Mouse (Mus musculus) heart, adult 2 months (tissue): ENCODE data around the gene 9430038I01Rik.

Experiments
- CTCF ChIP-seq: fragments of 200-600 bp; IDR thresholded peaks from 2 replicates; pipeline ENCODE4 v1.8.1; 2022; ENCODE audit warnings: antibody characterized with exemption, mild to moderate bottlenecking, moderate library complexity
- EP300 ChIP-seq: fragments of 200-500 bp; IDR thresholded peaks from 2 replicates; pipeline ENCODE4 v1.6.1; 2011; ENCODE audit warnings: low read depth, low read length, control low read depth; ENCODE audit not compliant: insufficient read depth
- POLR2A ChIP-seq: fragments of 200-500 bp; IDR thresholded peaks from 2 replicates; pipeline ENCODE4 v1.6.1; 2011; ENCODE audit warnings: mild to moderate bottlenecking, low read depth, low read length, control low read depth; ENCODE audit not compliant: insufficient read depth

DNA sequence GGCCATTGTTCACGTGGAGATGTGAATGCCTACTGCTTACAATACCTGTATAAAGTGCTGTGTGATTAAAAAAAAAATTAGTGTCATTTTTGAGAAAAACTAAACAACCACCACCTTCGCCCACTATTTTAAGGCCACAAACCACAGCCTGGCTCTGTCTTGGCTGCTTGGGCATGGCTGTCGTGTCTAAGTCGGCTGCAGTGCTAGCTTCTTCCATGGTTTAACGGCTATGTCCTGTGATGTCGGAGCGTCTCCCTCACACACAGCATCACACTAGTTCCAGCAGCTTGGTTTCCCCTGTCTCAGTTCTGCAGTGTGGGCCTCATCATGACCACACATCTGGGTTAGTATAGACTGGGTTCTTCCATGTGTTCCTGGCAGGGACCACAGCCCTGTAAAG is 35.6 kb downstream of the 9430038I01Rik start:
- TF ChIP-seq POLR2A, result no peak
- no peak for TF ChIP-seq CTCF
- no peak for TF ChIP-seq EP300
